Mouse (Mus musculus): Measurements from ENCODE around the gene Ttc22. TPM values are rescaled to one million over a fixed set of nuclear protein-coding genes. Genes with fewer than 3 reads are reported as not detected.
A peak's percentile ranks its signal among the peaks of the same experiment; 100 is the strongest.

Gene Ttc22
- polyA plus RNA-seq, 1 experiment from 2014 or later = 1.2 TPM

DNA sequence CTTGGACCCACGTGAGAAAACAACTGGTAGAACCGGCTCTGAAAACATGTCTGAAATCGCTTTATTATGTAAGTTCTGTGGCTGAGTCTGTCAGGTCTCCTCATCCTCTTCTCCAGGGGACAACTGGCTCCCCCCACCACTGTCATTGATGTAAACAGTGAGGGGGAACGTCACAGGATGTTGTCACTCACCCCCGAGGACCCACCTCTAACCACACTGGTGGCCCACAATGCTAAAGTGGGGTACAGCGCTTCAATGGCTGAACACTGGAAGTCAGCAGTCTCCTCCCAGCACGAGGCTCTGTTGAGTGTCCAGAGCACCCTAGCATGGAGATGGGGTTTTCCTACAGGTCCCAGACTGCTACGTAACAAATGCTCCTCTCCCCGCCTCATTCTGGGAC lies 31.4 kb upstream of the Ttc22 start:
- Histone ChIP-seq H3K4me3 (ENCODE audit: low read length) (no peak overlapping the region), H3K27me3 (ENCODE audit: control insufficient read depth, insufficient read depth, low read depth, low read length) (no peaks in the 10 kb centered on the region), H3K36me3 (ENCODE audit: control insufficient read depth, insufficient read depth, low read length) (peaks cover 17% of the 10 kb centered on the region), H3K4me1 (replicated peaks; ENCODE audit: control insufficient read depth, insufficient read depth, low read length) (peaks cover 10% of the 10 kb centered on the region; the same call in 1 of the 2 replicates), H3K9me3 (ENCODE audit: control insufficient read depth, low read length) (no peaks in the 10 kb centered on the region), H3K4me2 (ENCODE audit: low read depth, low read length) (no peak overlapping the region), H3K9ac (ENCODE audit: low read length) (no peak overlapping the region), H3K27ac (ENCODE audit: low read length) (no peak overlapping the region)
- 78% methylated on average over 9 of the region's 9 CpGs for WGBS
- no peak for ATAC-seq (ENCODE audit: low read depth)

DNA sequence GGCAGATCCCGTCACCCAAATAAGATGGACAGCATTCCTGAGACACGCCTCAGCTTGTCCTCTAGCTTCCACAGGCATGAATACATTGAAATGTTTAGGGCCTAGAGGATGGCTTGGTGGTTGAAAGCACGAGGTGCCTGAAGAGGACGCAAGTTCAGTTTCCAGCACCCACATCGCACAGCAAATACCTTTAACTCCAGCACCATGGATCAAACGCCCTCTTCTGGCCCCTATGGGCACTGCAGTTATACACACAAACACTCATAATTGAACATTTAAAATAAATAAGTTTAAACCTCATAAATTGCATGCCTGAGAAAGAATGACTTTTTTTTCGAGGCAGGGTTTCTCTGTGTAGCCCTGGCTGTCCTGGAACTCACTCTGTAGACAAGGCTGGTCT lies 28.6 kb upstream of the Ttc22 start:
- no peak overlapping the region for H3K9ac ChIP-seq (ENCODE audit: low read length)
- H3K36me3 ChIP-seq (ENCODE audit: control insufficient read depth, insufficient read depth, low read length) = no peaks in the 10 kb centered on the region
- no peak overlapping the region for H3K4me3 ChIP-seq (ENCODE audit: low read length)
- H3K27ac ChIP-seq (ENCODE audit: low read length) = no peak overlapping the region
- WGBS = 52% methylated on average over 7 of the region's 7 CpGs
- no peak overlapping the region for H3K4me2 ChIP-seq (ENCODE audit: low read depth, low read length)
- no peaks in the 10 kb centered on the region for H3K27me3 ChIP-seq (ENCODE audit: control insufficient read depth, insufficient read depth, low read depth, low read length)
- H3K9me3 ChIP-seq (ENCODE audit: control insufficient read depth, low read length) = no peaks in the 10 kb centered on the region
- peaks cover 10% of the 10 kb centered on the region; the same call in 1 of the 2 replicates for H3K4me1 ChIP-seq (replicated peaks; ENCODE audit: control insufficient read depth, insufficient read depth, low read length)
- ATAC-seq (ENCODE audit: low read depth) = no peak

DNA sequence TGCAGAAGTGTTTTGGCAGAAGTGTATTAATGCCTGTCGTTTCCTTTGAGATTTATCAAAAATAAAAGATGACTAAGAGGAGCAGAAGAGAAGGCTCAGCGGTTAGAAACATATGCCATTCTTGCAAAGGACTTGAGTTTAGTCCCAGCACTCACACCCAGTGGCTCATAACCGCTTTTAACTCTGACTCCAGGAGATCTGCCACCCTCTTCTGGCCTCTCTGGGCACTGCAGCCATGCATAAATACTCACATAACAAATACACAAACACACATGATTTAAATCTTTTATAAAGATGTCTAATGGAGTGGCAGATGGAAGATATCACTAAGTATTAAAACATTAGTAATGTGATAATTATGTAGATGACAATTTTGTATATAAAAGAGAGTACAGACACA lies 26.0 kb upstream of the Ttc22 start:
- no peak overlapping the region for H3K4me2 ChIP-seq (ENCODE audit: low read depth, low read length)
- WGBS = 59% methylated on average over 3 of the region's 3 CpGs
- no peak overlapping the region for H3K9ac ChIP-seq (ENCODE audit: low read length)
- no peak overlapping the region for H3K27ac ChIP-seq (ENCODE audit: low read length)
- H3K9me3 ChIP-seq (ENCODE audit: control insufficient read depth, low read length) = no peaks in the 10 kb centered on the region
- H3K27me3 ChIP-seq (ENCODE audit: control insufficient read depth, insufficient read depth, low read depth, low read length) = no peaks in the 10 kb centered on the region
- no peak overlapping the region for H3K4me3 ChIP-seq (ENCODE audit: low read length)
- no peaks in the 10 kb centered on the region for H3K36me3 ChIP-seq (ENCODE audit: control insufficient read depth, insufficient read depth, low read length)
- no peaks in the 10 kb centered on the region for H3K4me1 ChIP-seq (replicated peaks; ENCODE audit: control insufficient read depth, insufficient read depth, low read length)
- ATAC-seq (ENCODE audit: low read depth) = no peak

DNA sequence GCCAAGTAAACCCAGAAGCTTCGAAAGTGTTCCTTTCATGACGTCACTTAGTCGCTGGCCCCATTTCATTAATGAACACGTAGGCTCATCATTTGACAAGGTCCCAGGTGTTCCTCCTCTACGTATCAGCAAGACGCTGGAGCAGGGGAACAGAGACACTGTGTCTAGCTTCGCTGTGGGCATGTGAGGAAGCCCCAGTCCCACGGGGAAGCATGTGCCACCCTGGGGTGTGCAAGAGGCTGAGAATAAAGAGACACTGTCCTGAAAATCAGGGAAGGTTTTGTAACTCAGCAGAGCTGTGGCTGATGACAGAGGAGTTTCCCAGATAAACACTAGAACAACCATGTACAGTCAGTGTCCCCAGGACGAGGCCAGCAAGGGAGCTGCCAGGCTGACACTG lies 25.2 kb upstream of the Ttc22 start:
- H3K36me3 ChIP-seq (ENCODE audit: control insufficient read depth, insufficient read depth, low read length) = no peaks in the 10 kb centered on the region
- ATAC-seq (ENCODE audit: low read depth) = no peak
- no peaks in the 10 kb centered on the region for H3K4me1 ChIP-seq (replicated peaks; ENCODE audit: control insufficient read depth, insufficient read depth, low read length)
- H3K4me3 ChIP-seq (ENCODE audit: low read length) = no peak overlapping the region
- H3K4me2 ChIP-seq (ENCODE audit: low read depth, low read length) = no peak overlapping the region
- no peak overlapping the region for H3K9ac ChIP-seq (ENCODE audit: low read length)
- 72% methylated on average over 9 of the region's 9 CpGs for WGBS
- no peaks in the 10 kb centered on the region for H3K27me3 ChIP-seq (ENCODE audit: control insufficient read depth, insufficient read depth, low read depth, low read length)
- H3K9me3 ChIP-seq (ENCODE audit: control insufficient read depth, low read length) = no peaks in the 10 kb centered on the region
- H3K27ac ChIP-seq (ENCODE audit: low read length) = no peak overlapping the region

DNA sequence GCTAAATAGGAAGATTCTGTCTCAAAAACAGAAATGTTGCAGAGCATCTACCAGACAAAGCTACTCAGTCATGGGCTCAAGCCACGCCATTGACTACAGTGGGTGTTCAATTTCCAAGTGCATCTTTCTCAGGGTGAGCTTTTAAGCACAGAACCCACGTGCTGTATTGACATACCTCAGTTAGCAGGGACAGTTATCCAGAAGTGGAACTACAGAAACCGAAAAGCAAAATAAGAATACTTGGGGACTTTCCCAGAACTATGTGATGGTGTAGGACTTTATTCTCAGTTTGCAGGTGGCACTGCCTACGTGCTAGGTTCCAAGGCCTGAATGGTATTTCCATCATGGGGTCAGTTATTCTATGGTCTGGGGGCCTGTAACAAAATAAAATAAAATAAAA lies 24.5 kb upstream of the Ttc22 start:
- WGBS = 77% methylated on average over 4 of the region's 4 CpGs
- H3K27ac ChIP-seq (ENCODE audit: low read length) = no peak overlapping the region
- no peak overlapping the region for H3K4me2 ChIP-seq (ENCODE audit: low read depth, low read length)
- H3K9ac ChIP-seq (ENCODE audit: low read length) = no peak overlapping the region
- ATAC-seq (ENCODE audit: low read depth) = no peak
- no peaks in the 10 kb centered on the region for H3K27me3 ChIP-seq (ENCODE audit: control insufficient read depth, insufficient read depth, low read depth, low read length)
- H3K36me3 ChIP-seq (ENCODE audit: control insufficient read depth, insufficient read depth, low read length) = no peaks in the 10 kb centered on the region
- H3K4me3 ChIP-seq (ENCODE audit: low read length) = no peak overlapping the region
- no peaks in the 10 kb centered on the region for H3K9me3 ChIP-seq (ENCODE audit: control insufficient read depth, low read length)
- H3K4me1 ChIP-seq (replicated peaks; ENCODE audit: control insufficient read depth, insufficient read depth, low read length) = no peaks in the 10 kb centered on the region

DNA sequence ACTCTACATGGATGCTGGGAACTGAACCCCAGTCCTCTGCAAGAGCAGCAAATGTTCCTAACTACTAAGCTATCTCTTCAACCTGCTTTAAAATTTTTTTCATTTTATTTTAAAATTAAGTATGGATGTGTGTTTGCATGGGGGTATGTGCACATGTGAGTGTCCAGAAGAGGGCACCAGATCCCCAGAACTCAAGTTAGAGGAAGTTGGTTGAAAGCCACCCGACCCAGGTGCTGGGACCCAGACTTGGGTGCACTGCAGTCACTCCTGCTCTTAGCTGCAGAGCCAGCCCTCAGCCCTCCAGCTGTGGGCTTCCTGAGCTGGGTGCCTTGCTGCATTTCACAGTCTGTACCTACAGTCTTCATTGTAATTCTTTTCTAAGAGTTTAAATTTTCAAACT lies 22.8 kb upstream of the Ttc22 start:
- Histone ChIP-seq H3K9ac (ENCODE audit: low read length) (no peak overlapping the region), H3K4me1 (replicated peaks; ENCODE audit: control insufficient read depth, insufficient read depth, low read length) (no peaks in the 10 kb centered on the region), H3K4me3 (ENCODE audit: low read length) (no peak overlapping the region), H3K27ac (ENCODE audit: low read length) (no peak overlapping the region), H3K9me3 (ENCODE audit: control insufficient read depth, low read length) (no peaks in the 10 kb centered on the region), H3K4me2 (ENCODE audit: low read depth, low read length) (no peak overlapping the region), H3K27me3 (ENCODE audit: control insufficient read depth, insufficient read depth, low read depth, low read length) (no peaks in the 10 kb centered on the region), H3K36me3 (ENCODE audit: control insufficient read depth, insufficient read depth, low read length) (no peaks in the 10 kb centered on the region)
- ATAC-seq (ENCODE audit: low read depth) = no peak
- 60% methylated on average over 1 of the region's 1 CpGs for WGBS

DNA sequence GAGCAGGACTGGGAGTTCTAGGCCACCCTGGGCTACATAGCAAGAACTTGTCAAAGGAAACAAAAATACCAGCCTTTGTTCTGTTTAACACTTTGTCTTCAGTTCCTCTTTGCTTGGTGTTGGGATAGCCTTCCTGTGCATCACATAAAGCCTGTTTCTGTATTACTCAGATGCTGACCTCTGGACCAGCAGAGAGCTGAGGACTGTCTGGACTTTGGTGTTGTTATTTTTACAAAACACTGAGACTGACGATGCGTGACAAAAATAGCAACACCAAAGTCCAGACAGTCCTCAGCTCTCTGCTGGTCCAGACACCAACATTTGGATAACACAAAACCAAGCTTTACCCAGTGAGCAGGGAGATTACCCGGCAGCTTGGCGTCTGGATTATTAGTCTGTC lies 21.5 kb upstream of the Ttc22 start:
- H3K4me2 ChIP-seq (ENCODE audit: low read depth, low read length) = no peak overlapping the region
- H3K36me3 ChIP-seq (ENCODE audit: control insufficient read depth, insufficient read depth, low read length) = no peaks in the 10 kb centered on the region
- no peak overlapping the region for H3K27ac ChIP-seq (ENCODE audit: low read length)
- no peak for ATAC-seq (ENCODE audit: low read depth)
- no peak overlapping the region for H3K4me3 ChIP-seq (ENCODE audit: low read length)
- H3K4me1 ChIP-seq (replicated peaks; ENCODE audit: control insufficient read depth, insufficient read depth, low read length) = no peaks in the 10 kb centered on the region
- H3K9me3 ChIP-seq (ENCODE audit: control insufficient read depth, low read length) = no peaks in the 10 kb centered on the region
- WGBS = 59% methylated on average over 4 of the region's 4 CpGs
- no peaks in the 10 kb centered on the region for H3K27me3 ChIP-seq (ENCODE audit: control insufficient read depth, insufficient read depth, low read depth, low read length)
- H3K9ac ChIP-seq (ENCODE audit: low read length) = no peak overlapping the region

DNA sequence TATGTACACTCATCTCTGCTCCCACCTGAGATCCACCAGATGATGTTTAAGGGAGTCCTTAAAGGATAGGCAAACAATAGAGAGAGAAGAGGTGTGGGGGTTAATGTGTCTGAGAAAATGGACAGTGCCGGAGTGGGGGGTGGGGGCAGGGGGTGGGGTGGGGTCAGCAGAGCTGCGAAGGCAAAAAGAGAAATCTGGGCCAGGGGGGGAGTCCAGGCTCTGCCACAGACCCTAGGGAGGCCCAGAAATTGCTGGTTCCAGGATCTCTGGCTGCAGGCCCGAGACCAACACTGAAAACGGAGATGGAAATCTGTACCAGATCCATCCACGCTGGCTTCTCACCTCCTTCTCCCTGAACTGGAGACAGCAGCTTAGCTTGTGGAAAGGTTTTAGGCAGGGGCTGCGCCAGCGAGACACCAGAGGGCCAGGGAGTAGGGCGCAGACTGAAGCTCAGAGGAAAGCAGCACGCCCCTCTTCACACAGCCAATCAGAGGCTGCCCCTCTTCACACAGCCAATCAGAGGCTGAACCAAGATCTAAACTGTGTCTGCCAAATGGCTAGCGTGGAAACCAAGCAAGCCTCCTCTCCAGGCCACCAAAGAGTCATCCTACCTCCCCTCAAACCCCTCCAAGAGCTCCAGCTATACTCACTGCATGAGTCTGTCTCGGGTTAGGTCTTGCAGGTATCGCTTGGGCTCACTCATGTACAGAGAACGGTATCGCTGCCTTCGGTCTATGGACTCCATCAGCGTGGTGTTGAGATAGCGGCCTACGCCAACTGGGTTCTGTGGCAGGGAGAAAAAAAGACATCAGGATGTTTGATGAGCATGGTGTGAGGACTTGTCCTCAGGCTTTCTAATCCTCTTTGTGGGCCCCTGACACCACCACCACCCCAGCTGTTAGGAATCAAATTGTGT lies 15.3 kb upstream of the Ttc22 start:
- no peaks in the 10 kb centered on the region for H3K27me3 ChIP-seq (ENCODE audit: control insufficient read depth, insufficient read depth, low read depth, low read length)
- peak; percentile 87 for ATAC-seq (ENCODE audit: low read depth)
- H3K4me3 ChIP-seq (ENCODE audit: low read length) = 0 out of 2 replicates have a peak overlapping the region, but pooled peaks have one; percentile 1
- H3K4me2 ChIP-seq (ENCODE audit: low read depth, low read length) = peak overlapping the region; percentile 48
- no peaks in the 10 kb centered on the region for H3K36me3 ChIP-seq (ENCODE audit: control insufficient read depth, insufficient read depth, low read length)
- peak overlapping the region; percentile 55; the same call in 1 of the 2 replicates for H3K9ac ChIP-seq (ENCODE audit: low read length)
- no peaks in the 10 kb centered on the region for H3K9me3 ChIP-seq (ENCODE audit: control insufficient read depth, low read length)
- 38% methylated on average over 18 of the region's 18 CpGs for WGBS
- H3K27ac ChIP-seq (ENCODE audit: low read length) = no peak overlapping the region
- H3K4me1 ChIP-seq (replicated peaks; ENCODE audit: control insufficient read depth, insufficient read depth, low read length) = no peaks in the 10 kb centered on the region

DNA sequence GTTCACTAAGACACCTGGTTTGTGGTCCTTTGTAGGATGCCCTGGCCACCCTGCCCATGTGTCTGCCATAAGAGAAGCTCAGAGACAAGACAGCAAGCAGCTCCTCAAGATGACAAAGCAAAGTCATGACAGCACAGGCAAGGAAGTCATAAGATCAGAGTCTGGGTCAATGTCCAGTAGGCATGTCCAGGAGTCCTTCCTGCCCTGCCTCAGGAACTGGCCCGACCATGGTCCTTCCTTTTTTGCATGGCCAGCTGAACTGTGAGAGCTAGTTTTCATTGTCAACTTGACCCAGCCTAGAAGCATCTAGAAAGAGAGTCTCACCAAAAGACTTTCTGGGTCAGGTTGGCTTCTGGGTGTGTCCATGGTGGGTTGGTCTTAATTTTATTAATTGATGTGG lies 14.3 kb upstream of the Ttc22 start:
- Histone ChIP-seq H3K4me1 (replicated peaks; ENCODE audit: control insufficient read depth, insufficient read depth, low read length) (no peaks in the 10 kb centered on the region), H3K27ac (ENCODE audit: low read length) (no peak overlapping the region), H3K36me3 (ENCODE audit: control insufficient read depth, insufficient read depth, low read length) (no peaks in the 10 kb centered on the region), H3K9ac (ENCODE audit: low read length) (no peak overlapping the region), H3K27me3 (ENCODE audit: control insufficient read depth, insufficient read depth, low read depth, low read length) (no peaks in the 10 kb centered on the region), H3K4me2 (ENCODE audit: low read depth, low read length) (no peak overlapping the region), H3K9me3 (ENCODE audit: control insufficient read depth, low read length) (no peaks in the 10 kb centered on the region), H3K4me3 (ENCODE audit: low read length) (no peak overlapping the region)
- no peak for ATAC-seq (ENCODE audit: low read depth)
- 83% methylated on average over 1 of the region's 1 CpGs for WGBS

Data from lung, embryonic 16.5 days (tissue).